Mouse (Mus musculus): ENCODE results near the gene Thumpd1.

The Thumpd1 gene

GRCm38 (mm10) chr7:119720253-119720946 is at the start of gene Thumpd1:
Gene Thumpd1, minus strand, starts transcription at chr7:119720798.
- in situ Hi-C loops (cut with MboI, MseI), result loop anchor here (25.0 kb wide), 2 partner anchors 917 to 983 kb away; partner anchors contain the start of genes Uqcrc2 and Vps35l

GRCm38 (mm10) chr7:119769895-119770294 is 49.3 kb upstream of the Thumpd1 start:
- in situ Hi-C loops (cut with MboI, MseI), result no loop called here

- in situ Hi-C loops (cut with MboI, MseI), result no loop called here
Observed at GRCm38 (mm10) chr7:119766996-119767395, 46.4 kb upstream of the Thumpd1 start.

GRCm38 (mm10) chr7:119764377-119764776 is 43.8 kb upstream of the Thumpd1 start:
- in situ Hi-C loops (cut with MboI, MseI), result no loop called here

GRCm38 (mm10) chr7:119762166-119762697 is 41.6 kb upstream of the Thumpd1 start:
- in situ Hi-C loops (cut with MboI, MseI), result no loop called here

GRCm38 (mm10) chr7:119760527-119760951 is 39.9 kb upstream of the Thumpd1 start, which contains the start of gene Acsm3:
Gene Acsm3, plus strand, starts transcription at chr7:119760923.
- in situ Hi-C loops (cut with MboI, MseI), result no loop called here

- in situ Hi-C loops (cut with MboI, MseI), result no loop called here
Observed at GRCm38 (mm10) chr7:119753696-119754095, 33.1 kb upstream of the Thumpd1 start.

GRCm38 (mm10) chr7:119749942-119750341 is 29.3 kb upstream of the Thumpd1 start:
- in situ Hi-C loops (cut with MboI, MseI), result no loop called here

GRCm38 (mm10) chr7:119748761-119749160 is 28.2 kb upstream of the Thumpd1 start:
- in situ Hi-C loops (cut with MboI, MseI), result no loop called here

- in situ Hi-C loops (cut with MboI, MseI), result no loop called here
Observed at GRCm38 (mm10) chr7:119745869-119746268, 25.3 kb upstream of the Thumpd1 start.

- in situ Hi-C loops (cut with MboI, MseI), result no loop called here
Observed at GRCm38 (mm10) chr7:119744321-119744720, 23.7 kb upstream of the Thumpd1 start.

- in situ Hi-C loops (cut with MboI, MseI), result loop anchor here (10.0 kb wide), 1 partner anchor 305 kb away; no protein-coding TSS in a partner anchor
Observed at GRCm38 (mm10) chr7:119739798-119740468, 19.3 kb upstream of the Thumpd1 start.

GRCm38 (mm10) chr7:119738877-119739276 is 18.3 kb upstream of the Thumpd1 start:
- in situ Hi-C loops (cut with MboI, MseI), result loop anchor here (10.0 kb wide), 1 partner anchor 306 kb away; no protein-coding TSS in a partner anchor

- in situ Hi-C loops (cut with MboI, MseI), result loop anchor here (10.0 kb wide), 1 partner anchor 314 kb away; no protein-coding TSS in a partner anchor
Observed at GRCm38 (mm10) chr7:119731262-119731661, 10.7 kb upstream of the Thumpd1 start.

- in situ Hi-C loops (cut with MboI, MseI), result no loop called here
Observed at GRCm38 (mm10) chr7:119727621-119728020, 7.0 kb upstream of the Thumpd1 start.

GRCm38 (mm10) chr7:119720947-119721310 is 331 bp upstream of the Thumpd1 start:
- in situ Hi-C loops (cut with MboI, MseI), result loop anchor here (25.0 kb wide), 2 partner anchors 916 to 984 kb away; partner anchors contain the start of genes Uqcrc2 and Vps35l

GRCm38 (mm10) chr7:119714111-119714510 is 6.5 kb downstream of the Thumpd1 start:
- in situ Hi-C loops (cut with MboI, MseI), result loop anchor here (25.0 kb wide), 2 partner anchors 923 to 977 kb away; partner anchors contain the start of genes Uqcrc2 and Vps35l

GRCm38 (mm10) chr7:119694926-119695325 is 25.7 kb downstream of the Thumpd1 start:
- in situ Hi-C loops (cut with MboI, MseI), result no loop called here

GRCm38 (mm10) chr7:119692302-119692701 is 28.3 kb downstream of the Thumpd1 start:
- in situ Hi-C loops (cut with MboI, MseI), result no loop called here

GRCm38 (mm10) chr7:119689726-119690125 is 30.9 kb downstream of the Thumpd1 start, which contains the start of gene Acsm4:
Gene Acsm4, plus strand, starts transcription at chr7:119690026.
- in situ Hi-C loops (cut with MboI, MseI), result no loop called here

- in situ Hi-C loops (cut with MboI, MseI), result no loop called here
Observed at GRCm38 (mm10) chr7:119682699-119683098, 37.9 kb downstream of the Thumpd1 start.

GRCm38 (mm10) chr7:119680107-119680506 is 40.5 kb downstream of the Thumpd1 start:
- in situ Hi-C loops (cut with MboI, MseI), result no loop called here

All from regulatory T cell (primary cell).